Mouse (Mus musculus) midbrain, embryonic 11.5 days (tissue): ENCODE results near the gene Plcd3. TPM values are rescaled to one million over a fixed set of nuclear protein-coding genes. Genes with fewer than 3 reads are reported as not detected.
A peak's percentile ranks its signal among the peaks of the same experiment; 100 is the strongest.

ENCODE experiments used
- ATAC-seq: fragments of 200-750 bp; cut with Nextera tagmentation; 2 replicates; pipeline ENCODE4 v1.8.0; 2017; ENCODE audit warnings: moderate TSS enrichment, moderate library complexity; ENCODE audit not compliant: low FRiP score
- DNase-seq: peaks from one replicate; pipeline ENCODE4 v3.0.0; 2015; ENCODE audit warnings: low spot score; ENCODE audit errors: missing footprints
- H3K27ac ChIP-seq: fragments of 300-500 bp; sonication (generic); 2 replicates; pipeline ENCODE4 v1.5.1; 2014; ENCODE audit warnings: low read depth, low read length
- H3K27me3 ChIP-seq: fragments of 300-500 bp; sonication (generic); 2 replicates; pipeline ENCODE4 v1.6.1; 2014; ENCODE audit warnings: mild to moderate bottlenecking, low read length, moderate library complexity, mixed read lengths; ENCODE audit not compliant: control insufficient read depth, insufficient read depth
- H3K36me3 ChIP-seq: fragments of 300-500 bp; sonication (generic); 2 replicates; pipeline ENCODE4 v1.6.1; 2014; ENCODE audit warnings: mild to moderate bottlenecking, low read length, moderate library complexity, mixed read lengths; ENCODE audit not compliant: control insufficient read depth, insufficient read depth
- H3K4me1 ChIP-seq: fragments of 300-500 bp; sonication (generic); 2 replicates; pipeline ENCODE4 v1.6.1; 2014; ENCODE audit warnings: low read length; ENCODE audit not compliant: control insufficient read depth, insufficient read depth
- H3K4me2 ChIP-seq: fragments of 300-500 bp; sonication (generic); 2 replicates; pipeline ENCODE4 v1.6.1; 2014; ENCODE audit warnings: mild to moderate bottlenecking, moderate library complexity
- H3K4me3 ChIP-seq: fragments of 300-500 bp; sonication (generic); 2 replicates; pipeline ENCODE4 v1.5.1; 2014; ENCODE audit warnings: low read depth, low read length
- H3K9ac ChIP-seq: fragments of 300-500 bp; sonication (generic); 2 replicates; pipeline ENCODE4 v1.6.1; 2014; ENCODE audit warnings: low read length
- H3K9me3 ChIP-seq: fragments of 300-500 bp; sonication (generic); 2 replicates; pipeline ENCODE4 v1.6.1; 2016; ENCODE audit warnings: low read length; ENCODE audit not compliant: control insufficient read depth
- WGBS: fragments of 180-500 bp; shearing (Covaris S2); extraction: QIAGEN DNeasy Blood & Tissue Kit; methylation state at CpG from one replicate; pipeline ENCODE4 v1.1.7; 2014; 5-methylcytosine and 5-hydroxymethylcytosine counted together
- polyA plus RNA-seq: library from polyadenylated mRNA; unstranded; fragments of >200 nt; fragmentation: Nextera tagmentation; extraction: Ambion mirVana; gene quantifications from 2 replicates; pipeline ENCODE4 v1.2.1, GENCODE M21; 2014

Gene Plcd3
- polyA plus RNA-seq, 1 experiment from 2014 or later, result 0.63 TPM

GRCm38 (mm10) chr11:103058499-103059085, 42.9 kb downstream of the Plcd3 start:
- no peaks in the 10 kb centered on the region for H3K27me3 ChIP-seq
- no peaks in the 10 kb centered on the region for H3K4me1 ChIP-seq
- H3K9ac ChIP-seq, result no peak overlapping the region
- H3K27ac ChIP-seq, result no peak overlapping the region
- WGBS, result 79% methylated on average over 3 of the region's 3 CpGs
- ATAC-seq, result no peak
- H3K4me3 ChIP-seq, result no peak overlapping the region
- peaks cover 20% of the 10 kb centered on the region for H3K36me3 ChIP-seq
- no peak for DNase-seq
- H3K9me3 ChIP-seq, result no peaks in the 10 kb centered on the region
- no peak overlapping the region for H3K4me2 ChIP-seq

DNA sequence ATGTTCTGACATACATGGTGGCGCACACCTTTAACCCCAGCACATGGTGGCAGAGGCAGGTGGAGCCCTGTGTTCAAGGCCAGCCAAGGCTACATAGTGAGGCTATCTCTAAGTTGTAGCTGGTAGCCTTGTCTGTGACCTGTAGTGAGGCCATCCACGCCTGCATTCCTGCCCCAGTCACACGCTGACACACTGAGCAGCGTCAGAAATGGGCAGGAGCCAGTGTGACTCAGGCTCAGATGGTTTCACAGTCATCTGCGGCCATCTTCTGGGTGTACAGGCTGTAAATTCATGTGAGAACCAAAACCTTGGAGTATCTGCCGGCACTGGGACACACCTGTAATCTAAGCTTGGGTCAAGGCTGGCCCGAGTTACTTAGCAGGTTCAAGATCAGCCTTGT, 44.8 kb downstream of the Plcd3 start:
- Histone ChIP-seq H3K27me3 (no peaks in the 10 kb centered on the region), H3K27ac (no peak overlapping the region), H3K4me1 (no peaks in the 10 kb centered on the region), H3K36me3 (peaks cover 24% of the 10 kb centered on the region), H3K4me3 (no peak overlapping the region), H3K9me3 (no peaks in the 10 kb centered on the region), H3K4me2 (no peak overlapping the region), H3K9ac (no peak overlapping the region)
- DNase-seq (no peak), ATAC-seq (no peak)
- WGBS, result 95% methylated on average over 7 of the region's 7 CpGs

DNA sequence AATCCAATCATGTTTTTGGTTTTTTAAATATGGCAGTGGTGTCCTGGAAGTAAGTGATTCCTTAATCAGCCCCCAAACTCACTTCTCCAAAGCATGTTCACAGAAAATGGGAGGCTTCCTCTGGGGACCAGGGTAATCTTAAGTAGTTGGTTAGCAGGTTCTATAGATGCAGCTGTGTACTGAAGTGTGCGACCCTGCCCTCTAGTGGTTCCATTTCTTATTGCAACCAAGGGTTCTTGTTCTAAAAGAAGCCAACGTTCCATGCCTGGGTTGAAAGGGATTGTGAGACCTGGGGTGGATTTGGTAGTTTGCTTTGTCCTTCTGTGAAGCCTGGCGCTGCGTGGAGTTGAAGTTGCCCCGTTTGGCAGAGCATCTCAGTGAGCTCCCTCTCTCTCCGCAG, 46.7 kb downstream of the Plcd3 start:
- Histone ChIP-seq H3K36me3 (peaks cover 18% of the 10 kb centered on the region), H3K4me1 (no peaks in the 10 kb centered on the region), H3K27me3 (no peaks in the 10 kb centered on the region), H3K9ac (no peak overlapping the region), H3K4me2 (no peak overlapping the region), H3K27ac (no peak overlapping the region), H3K4me3 (no peak overlapping the region), H3K9me3 (no peaks in the 10 kb centered on the region)
- ATAC-seq (no peak), DNase-seq (peak; percentile 98)
- 48% methylated on average over 6 of the region's 6 CpGs for WGBS

- Histone ChIP-seq H3K36me3 (peaks cover 16% of the 10 kb centered on the region), H3K9me3 (no peaks in the 10 kb centered on the region), H3K27ac (no peak overlapping the region), H3K4me2 (no peak overlapping the region), H3K9ac (no peak overlapping the region), H3K4me1 (no peaks in the 10 kb centered on the region), H3K4me3 (no peak overlapping the region), H3K27me3 (no peaks in the 10 kb centered on the region)
- ATAC-seq (no peak), DNase-seq (no peak)
- 93% methylated on average over 18 of the region's 18 CpGs for WGBS
Observed at GRCm38 (mm10) chr11:103053191-103054076, 48.0 kb downstream of the Plcd3 start.

DNA sequence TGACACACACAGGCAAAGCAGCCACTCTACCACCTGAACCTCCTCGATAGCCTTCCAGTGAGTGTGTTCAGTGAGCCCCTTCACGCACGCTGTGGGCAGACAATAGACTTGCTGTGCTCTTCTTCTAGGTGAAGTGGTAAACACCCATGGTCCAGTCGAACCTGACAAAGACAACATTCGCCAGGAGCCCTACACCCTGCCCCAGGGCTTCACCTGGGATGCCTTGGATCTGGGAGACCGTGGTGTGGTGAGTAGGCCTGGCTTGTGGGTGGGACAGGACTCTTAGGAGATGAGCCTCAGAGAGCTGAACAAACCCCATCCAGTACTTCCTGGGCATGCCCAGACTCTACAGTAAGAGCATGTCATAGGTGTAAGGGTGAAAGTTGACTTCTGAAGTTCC, 49.4 kb downstream of the Plcd3 start:
- Histone ChIP-seq H3K4me1 (no peaks in the 10 kb centered on the region), H3K27ac (no peak overlapping the region), H3K4me3 (no peak overlapping the region), H3K27me3 (no peaks in the 10 kb centered on the region), H3K9me3 (no peaks in the 10 kb centered on the region), H3K36me3 (peaks cover 11% of the 10 kb centered on the region), H3K4me2 (no peak overlapping the region), H3K9ac (no peak overlapping the region)
- ATAC-seq, result no peak
- 93% methylated on average over 6 of the region's 6 CpGs for WGBS
- DNase-seq, result no peak

DNA sequence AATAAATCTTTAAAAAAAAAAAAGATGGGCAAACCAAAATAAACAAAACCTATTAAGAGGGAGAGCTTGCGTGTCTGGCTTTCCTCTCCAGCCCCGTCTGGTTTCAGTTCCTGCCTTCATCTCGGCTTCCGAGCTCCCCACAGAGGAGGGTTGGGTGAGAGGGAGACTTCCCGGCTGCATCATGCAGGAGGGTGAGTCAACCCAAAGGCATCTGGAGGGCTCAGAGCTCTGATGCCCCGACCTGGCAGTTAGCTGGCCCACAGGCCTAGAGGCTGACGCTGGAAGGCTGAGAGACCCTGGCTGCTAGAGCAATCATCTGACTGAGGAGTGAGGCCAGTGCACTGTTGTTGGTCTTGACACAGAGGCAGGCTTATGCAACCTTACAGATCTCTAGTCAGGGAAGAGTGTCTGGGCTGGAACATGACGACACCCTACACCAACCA, 50.2 kb downstream of the Plcd3 start:
- no peak for ATAC-seq
- Histone ChIP-seq H3K9ac (no peak overlapping the region), H3K36me3 (peaks cover 9% of the 10 kb centered on the region), H3K4me2 (no peak overlapping the region), H3K9me3 (no peaks in the 10 kb centered on the region), H3K27ac (no peak overlapping the region), H3K4me3 (no peak overlapping the region), H3K4me1 (no peaks in the 10 kb centered on the region), H3K27me3 (no peaks in the 10 kb centered on the region)
- WGBS, result 77% methylated on average over 8 of the region's 8 CpGs
- no peak for DNase-seq

DNA sequence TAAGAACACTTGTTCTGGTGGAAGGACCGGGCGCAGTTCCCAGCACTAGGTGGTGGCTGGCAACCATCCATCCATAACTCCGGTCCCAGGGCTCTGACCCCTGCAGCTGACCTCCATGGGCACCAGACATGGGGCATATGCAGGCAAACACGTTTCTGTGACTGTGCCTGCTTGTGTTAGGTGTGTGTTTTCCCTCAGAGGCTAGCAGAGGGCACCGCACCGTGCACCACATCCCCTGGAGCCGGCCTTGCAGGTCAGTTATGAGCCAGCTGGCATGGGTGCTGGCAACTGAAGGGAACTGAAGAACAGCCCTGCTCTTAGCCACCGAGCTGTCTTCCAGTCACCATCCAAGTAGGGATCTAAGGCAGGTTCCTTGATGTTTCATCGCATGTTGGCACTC, 51.3 kb downstream of the Plcd3 start:
- ATAC-seq (no peak), DNase-seq (no peak)
- no peaks in the 10 kb centered on the region for H3K4me1 ChIP-seq
- H3K4me3 ChIP-seq, result no peak overlapping the region
- H3K36me3 ChIP-seq, result peaks cover 10% of the 10 kb centered on the region
- no peak overlapping the region for H3K4me2 ChIP-seq
- WGBS, result 91% methylated on average over 9 of the region's 9 CpGs
- H3K9ac ChIP-seq, result no peak overlapping the region
- no peak overlapping the region for H3K27ac ChIP-seq
- H3K9me3 ChIP-seq, result no peaks in the 10 kb centered on the region
- no peaks in the 10 kb centered on the region for H3K27me3 ChIP-seq

- ATAC-seq, result no peak
- peaks cover 13% of the 10 kb centered on the region for H3K36me3 ChIP-seq
- 91% methylated on average over 5 of the region's 5 CpGs for WGBS
Observed at GRCm38 (mm10) chr11:103049611-103050010, 51.8 kb downstream of the Plcd3 start.

DNA sequence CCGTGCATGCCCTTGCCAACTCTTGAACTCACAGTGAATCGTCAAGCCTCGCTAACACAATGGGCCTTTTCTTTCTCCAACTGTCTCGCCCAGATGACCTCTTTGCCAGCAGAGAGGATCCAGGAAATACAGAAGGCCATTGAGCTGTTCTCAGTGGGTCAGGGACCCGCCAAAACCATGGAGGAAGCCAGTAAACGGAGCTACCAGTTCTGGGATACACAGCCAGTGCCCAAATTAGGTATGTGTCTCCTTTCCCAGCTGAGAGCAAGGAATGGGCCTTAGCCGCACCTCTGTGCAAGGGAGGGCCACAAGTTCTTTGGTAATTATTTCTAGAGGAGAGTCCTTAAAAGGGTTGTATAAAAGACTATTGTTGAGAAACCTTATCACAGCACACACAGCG, 55.2 kb downstream of the Plcd3 start:
- ATAC-seq (no peak), DNase-seq (no peak)
- H3K27me3 ChIP-seq, result no peaks in the 10 kb centered on the region
- H3K4me2 ChIP-seq, result no peak overlapping the region
- H3K36me3 ChIP-seq, result peaks cover 19% of the 10 kb centered on the region; the same call in 1 of the 2 replicates
- H3K4me3 ChIP-seq, result no peak overlapping the region
- H3K4me1 ChIP-seq, result no peaks in the 10 kb centered on the region
- no peak overlapping the region for H3K9ac ChIP-seq
- WGBS, result 82% methylated on average over 8 of the region's 8 CpGs
- no peak overlapping the region for H3K27ac ChIP-seq
- no peaks in the 10 kb centered on the region for H3K9me3 ChIP-seq

More at GRCm38 (mm10) chr11:103049611-103050010, 51.8 kb downstream of the Plcd3 start:
- Histone ChIP-seq H3K9me3 (no peaks in the 10 kb centered on the region), H3K27me3 (no peaks in the 10 kb centered on the region), H3K4me2 (no peak overlapping the region), H3K27ac (no peak overlapping the region), H3K4me3 (no peak overlapping the region), H3K9ac (no peak overlapping the region), H3K4me1 (no peaks in the 10 kb centered on the region)
- no peak for DNase-seq
